Mouse (Mus musculus): Measurements from ENCODE around the gene Map3k4. TPM values are rescaled to one million over a fixed set of nuclear protein-coding genes. Genes with fewer than 3 reads are reported as not detected.
"Not testable (repeated sequence)": the region's sequence is repeated elsewhere in the genome, so short reads cannot be mapped to it uniquely, and the experiment has no call there.

The Map3k4 gene
- total and polyA plus RNA-seq, 2 experiments from 2014 or later = 36.2 to 52.2 TPM

DNA sequence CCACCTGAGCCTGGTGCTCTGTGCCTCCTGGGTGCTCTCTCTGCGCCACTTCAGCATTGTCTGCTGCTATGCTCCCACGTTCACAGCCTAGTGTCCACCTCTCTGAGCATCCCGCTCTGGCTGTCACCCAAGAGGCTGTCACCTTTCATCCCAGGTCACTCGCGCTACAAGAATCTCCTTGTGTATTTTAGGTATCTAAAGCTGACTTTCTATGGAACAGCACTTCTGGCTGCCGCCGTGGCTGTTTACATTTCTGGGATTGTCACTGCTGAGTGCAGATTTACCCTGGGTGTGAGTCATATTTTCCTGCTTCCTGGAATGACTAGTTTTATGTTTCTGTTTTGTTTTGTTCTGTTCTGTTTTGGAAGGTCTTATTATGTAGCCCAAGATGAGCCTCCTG lies 21.3 kb downstream of the Map3k4 start:
- Histone ChIP-seq H3K4me2 (ENCODE audit: low read depth, low read length) (no peak overlapping the region), H3K27me3 (ENCODE audit: insufficient read depth, low read length) (no peaks in the 10 kb centered on the region), H3K9me3 (ENCODE audit: low read length) (no peaks in the 10 kb centered on the region), H3K4me1 (ENCODE audit: insufficient read depth, low read length) (peaks cover 25% of the 10 kb centered on the region), H3K9ac (replicated peaks; ENCODE audit: low read length) (no peak overlapping the region), H3K4me3 (ENCODE audit: low read length) (no peak overlapping the region), H3K36me3 (ENCODE audit: insufficient read depth, low read length) (no peaks in the 10 kb centered on the region), H3K27ac (no peak overlapping the region)
- WGBS = 60% methylated on average over 7 of the region's 7 CpGs
- DNase-seq (ENCODE audit: low spot score) (no peak), ATAC-seq (no peak)
- TF ChIP-seq CTCF (IDR thresholded peaks at IDR 0.05; ENCODE audit: low read depth) = no peak

DNA sequence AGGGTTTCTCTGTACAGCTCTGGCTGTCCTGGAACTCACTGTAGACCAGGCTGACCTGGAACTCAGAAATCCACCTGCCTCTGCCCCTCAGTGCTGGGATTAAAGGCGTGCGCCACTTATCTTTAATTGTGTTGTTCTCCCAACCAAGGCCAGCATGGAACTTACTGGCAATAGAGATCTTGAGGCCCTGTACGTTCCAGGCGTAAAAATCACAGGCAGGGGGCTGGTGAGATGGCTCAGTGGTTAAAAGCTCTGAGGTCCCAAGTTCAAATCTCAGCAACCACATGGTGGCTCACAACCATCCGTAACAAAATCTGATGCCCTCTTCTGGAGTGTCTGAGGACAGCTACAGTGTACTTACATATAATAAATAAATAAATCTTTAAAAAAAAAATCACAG lies 22.7 kb downstream of the Map3k4 start:
- WGBS = 87% methylated on average over 5 of the region's 5 CpGs
- peaks cover 25% of the 10 kb centered on the region for H3K4me1 ChIP-seq (ENCODE audit: insufficient read depth, low read length)
- not testable (repeated sequence) for H3K4me2 ChIP-seq (ENCODE audit: low read depth, low read length); H3K36me3 ChIP-seq (ENCODE audit: insufficient read depth, low read length); H3K4me3 ChIP-seq (ENCODE audit: low read length); DNase-seq (ENCODE audit: low spot score); H3K27ac ChIP-seq; H3K9me3 ChIP-seq (ENCODE audit: low read length); H3K27me3 ChIP-seq (ENCODE audit: insufficient read depth, low read length); ATAC-seq; H3K9ac ChIP-seq (replicated peaks; ENCODE audit: low read length)

DNA sequence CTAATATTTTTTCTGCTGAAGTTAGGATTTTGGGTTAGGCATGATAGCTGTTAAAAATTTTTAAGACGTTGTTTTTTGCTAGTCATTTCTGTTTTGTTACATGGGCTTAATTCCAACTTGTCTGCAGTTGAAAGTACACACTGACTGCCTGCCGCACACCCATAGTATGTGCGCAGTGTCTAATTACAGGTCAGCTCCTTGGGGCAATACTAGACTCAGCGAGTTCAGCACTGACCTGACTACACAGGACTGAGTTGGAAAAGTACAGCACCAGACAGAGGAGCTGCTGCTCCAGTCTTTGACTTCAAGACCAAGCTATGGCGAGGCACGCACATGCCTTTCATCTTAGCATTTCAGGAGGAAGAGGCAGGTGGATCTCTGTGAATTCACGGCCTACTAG lies 24.2 kb downstream of the Map3k4 start:
- no peak for TF ChIP-seq CTCF (IDR thresholded peaks at IDR 0.05; ENCODE audit: low read depth)
- Histone ChIP-seq H3K27ac (no peak overlapping the region), H3K4me3 (ENCODE audit: low read length) (no peak overlapping the region), H3K4me1 (ENCODE audit: insufficient read depth, low read length) (peaks cover 17% of the 10 kb centered on the region), H3K9me3 (ENCODE audit: low read length) (no peaks in the 10 kb centered on the region), H3K36me3 (ENCODE audit: insufficient read depth, low read length) (no peaks in the 10 kb centered on the region), H3K4me2 (ENCODE audit: low read depth, low read length) (no peak overlapping the region), H3K27me3 (ENCODE audit: insufficient read depth, low read length) (no peaks in the 10 kb centered on the region), H3K9ac (replicated peaks; ENCODE audit: low read length) (no peak overlapping the region)
- no peak for ATAC-seq
- 88% methylated on average over 7 of the region's 7 CpGs for WGBS
- DNase-seq (ENCODE audit: low spot score) = no peak

DNA sequence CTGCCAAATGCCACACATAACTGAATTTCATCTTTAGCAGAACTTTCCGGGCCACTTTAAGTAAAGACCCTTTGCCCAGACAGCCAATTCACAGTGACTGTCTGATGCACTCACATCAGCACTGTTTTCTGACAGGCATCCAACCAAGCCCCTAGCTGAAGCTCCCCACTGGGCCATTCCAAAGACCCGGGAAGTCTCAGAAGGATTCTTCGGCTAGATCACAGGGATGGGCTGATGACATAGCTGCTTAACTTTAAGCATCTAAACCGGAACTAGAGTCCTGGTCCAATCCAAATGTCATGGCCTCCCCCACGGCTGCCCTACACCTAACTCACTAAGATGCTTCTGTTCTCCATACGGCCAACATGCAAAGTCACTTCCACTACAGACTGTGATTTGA lies 25.0 kb downstream of the Map3k4 start:
- no peak overlapping the region for H3K4me3 ChIP-seq (ENCODE audit: low read length)
- 41% methylated on average over 6 of the region's 6 CpGs for WGBS
- H3K36me3 ChIP-seq (ENCODE audit: insufficient read depth, low read length) = no peaks in the 10 kb centered on the region
- TF ChIP-seq CTCF (IDR thresholded peaks at IDR 0.05; ENCODE audit: low read depth) = no peak
- no peaks in the 10 kb centered on the region for H3K27me3 ChIP-seq (ENCODE audit: insufficient read depth, low read length)
- no peak overlapping the region for H3K4me2 ChIP-seq (ENCODE audit: low read depth, low read length)
- peaks cover 17% of the 10 kb centered on the region for H3K4me1 ChIP-seq (ENCODE audit: insufficient read depth, low read length)
- 0 out of 2 replicates have a peak overlapping the region, but pooled peaks have one; percentile 4 for H3K27ac ChIP-seq
- ATAC-seq = 0 out of 2 replicates have a peak, but pooled peaks have one; percentile 16
- no peak overlapping the region for H3K9ac ChIP-seq (replicated peaks; ENCODE audit: low read length)
- peak; percentile 44 for DNase-seq (ENCODE audit: low spot score)
- no peaks in the 10 kb centered on the region for H3K9me3 ChIP-seq (ENCODE audit: low read length)

DNA sequence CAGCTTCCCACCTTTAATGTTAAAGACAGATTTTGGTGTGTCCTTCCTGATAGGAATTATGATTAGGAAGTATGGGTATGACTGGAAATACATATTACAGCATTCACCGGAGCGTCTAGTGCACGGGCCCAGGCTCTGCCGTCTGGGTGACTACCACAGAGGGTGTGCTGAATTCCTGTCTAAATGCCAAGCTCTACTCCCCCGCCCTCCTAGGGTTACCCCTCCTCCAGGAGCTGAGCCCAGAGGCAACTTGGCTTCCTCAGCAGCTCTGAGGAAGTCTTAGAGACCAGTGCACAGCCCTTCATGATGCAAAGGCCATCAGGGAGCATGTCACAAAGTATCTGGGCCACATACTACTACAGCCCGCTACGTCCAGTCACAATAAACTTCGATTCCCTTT lies 25.7 kb downstream of the Map3k4 start:
- WGBS = 70% methylated on average over 8 of the region's 8 CpGs
- TF ChIP-seq CTCF (IDR thresholded peaks at IDR 0.05; ENCODE audit: low read depth) = no peak
- H3K4me1 ChIP-seq (ENCODE audit: insufficient read depth, low read length) = peaks cover 17% of the 10 kb centered on the region
- H3K4me2 ChIP-seq (ENCODE audit: low read depth, low read length) = no peak overlapping the region
- H3K4me3 ChIP-seq (ENCODE audit: low read length) = no peak overlapping the region
- ATAC-seq = no peak
- no peak overlapping the region for H3K9ac ChIP-seq (replicated peaks; ENCODE audit: low read length)
- no peak overlapping the region for H3K27ac ChIP-seq
- DNase-seq (ENCODE audit: low spot score) = no peak
- no peaks in the 10 kb centered on the region for H3K27me3 ChIP-seq (ENCODE audit: insufficient read depth, low read length)
- no peaks in the 10 kb centered on the region for H3K9me3 ChIP-seq (ENCODE audit: low read length)
- H3K36me3 ChIP-seq (ENCODE audit: insufficient read depth, low read length) = no peaks in the 10 kb centered on the region

DNA sequence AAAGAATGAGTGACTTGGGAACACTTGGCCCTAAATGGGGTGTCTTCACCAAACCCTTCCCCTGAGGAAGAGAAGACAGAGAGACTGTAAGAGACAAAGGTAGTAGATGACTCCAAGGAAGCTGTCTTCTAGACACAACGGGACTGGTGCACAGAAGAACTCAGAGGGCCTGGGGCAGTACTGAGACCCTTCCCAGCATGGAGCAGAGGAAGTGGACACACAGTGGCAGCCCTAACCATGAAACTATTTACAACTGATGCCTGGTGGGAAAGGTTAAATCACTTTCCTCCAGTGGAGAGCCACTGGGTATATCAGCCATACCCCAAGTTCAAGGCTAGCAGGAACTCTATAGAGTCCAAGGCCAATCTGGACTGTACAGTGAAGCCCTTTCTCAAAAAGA lies 26.2 kb downstream of the Map3k4 start:
- Histone ChIP-seq H3K27ac (no peak overlapping the region), H3K4me3 (ENCODE audit: low read length) (no peak overlapping the region), H3K9ac (replicated peaks; ENCODE audit: low read length) (no peak overlapping the region), H3K36me3 (ENCODE audit: insufficient read depth, low read length) (no peaks in the 10 kb centered on the region), H3K4me2 (ENCODE audit: low read depth, low read length) (no peak overlapping the region), H3K4me1 (ENCODE audit: insufficient read depth, low read length) (peaks cover 17% of the 10 kb centered on the region), H3K27me3 (ENCODE audit: insufficient read depth, low read length) (no peaks in the 10 kb centered on the region), H3K9me3 (ENCODE audit: low read length) (no peaks in the 10 kb centered on the region)
- ATAC-seq (no peak), DNase-seq (ENCODE audit: low spot score) (no peak)
- no peak for TF ChIP-seq CTCF (IDR thresholded peaks at IDR 0.05; ENCODE audit: low read depth)
- 84% methylated on average over 1 of the region's 1 CpGs for WGBS

DNA sequence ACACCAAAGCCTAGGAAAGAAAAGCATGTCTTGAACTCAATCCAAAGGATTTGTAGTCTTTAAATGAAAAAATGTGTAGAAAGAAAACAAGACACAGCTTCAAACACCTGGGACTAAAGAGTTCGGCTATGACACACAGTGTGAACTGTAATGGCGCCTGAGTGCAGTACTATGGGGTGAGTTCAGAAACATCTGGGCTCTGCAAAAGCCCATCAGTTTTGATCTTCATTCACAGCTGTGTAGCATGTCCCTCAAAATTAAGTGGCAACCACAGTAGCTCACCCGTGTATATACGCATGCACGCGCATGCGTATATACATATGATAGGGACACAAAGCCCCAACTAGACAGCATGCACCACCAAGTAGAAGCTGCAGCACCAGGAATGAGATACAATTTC lies 27.4 kb downstream of the Map3k4 start:
- peaks cover 17% of the 10 kb centered on the region for H3K4me1 ChIP-seq (ENCODE audit: insufficient read depth, low read length)
- no peak overlapping the region for H3K9ac ChIP-seq (replicated peaks; ENCODE audit: low read length)
- H3K27ac ChIP-seq = peak overlapping the region; percentile 62; the same call in 1 of the 2 replicates
- no peak overlapping the region for H3K4me3 ChIP-seq (ENCODE audit: low read length)
- H3K36me3 ChIP-seq (ENCODE audit: insufficient read depth, low read length) = no peaks in the 10 kb centered on the region
- no peak for DNase-seq (ENCODE audit: low spot score)
- no peak for TF ChIP-seq CTCF (IDR thresholded peaks at IDR 0.05; ENCODE audit: low read depth)
- peak; percentile 50; the same call in 1 of the 2 replicates for ATAC-seq
- WGBS = 71% methylated on average over 7 of the region's 7 CpGs
- 0 out of 2 replicates have a peak overlapping the region, but pooled peaks have one; percentile 13 for H3K4me2 ChIP-seq (ENCODE audit: low read depth, low read length)
- no peaks in the 10 kb centered on the region for H3K27me3 ChIP-seq (ENCODE audit: insufficient read depth, low read length)
- no peaks in the 10 kb centered on the region for H3K9me3 ChIP-seq (ENCODE audit: low read length)
